Mouse (Mus musculus): ENCODE measurements around the gene Slc35f4.

GRCm38 (mm10) chr14:49525176-49525930, 493 bp downstream of the Slc35f4 start:
- TF ChIP-seq POLR2A (IDR thresholded peaks at IDR 0.05; ENCODE audit: control insufficient read depth, low read depth, low read length) (no peak), CTCF (IDR thresholded peaks at IDR 0.05; ENCODE audit: control insufficient read depth, insufficient read depth, insufficient replicate concordance, low read depth, low read length) (no peak)
